Mouse (Mus musculus) lung, postnatal 10 days (tissue): ENCODE data around the gene Cyp26b1.
"Not testable (repeated sequence)": the region's sequence is repeated elsewhere in the genome, so short reads cannot be mapped to it uniquely, and the experiment has no call there.

Experiments used
- DNase-seq: peaks from one replicate; pipeline ENCODE4 v3.0.0; 2021

Gene Cyp26b1

DNA sequence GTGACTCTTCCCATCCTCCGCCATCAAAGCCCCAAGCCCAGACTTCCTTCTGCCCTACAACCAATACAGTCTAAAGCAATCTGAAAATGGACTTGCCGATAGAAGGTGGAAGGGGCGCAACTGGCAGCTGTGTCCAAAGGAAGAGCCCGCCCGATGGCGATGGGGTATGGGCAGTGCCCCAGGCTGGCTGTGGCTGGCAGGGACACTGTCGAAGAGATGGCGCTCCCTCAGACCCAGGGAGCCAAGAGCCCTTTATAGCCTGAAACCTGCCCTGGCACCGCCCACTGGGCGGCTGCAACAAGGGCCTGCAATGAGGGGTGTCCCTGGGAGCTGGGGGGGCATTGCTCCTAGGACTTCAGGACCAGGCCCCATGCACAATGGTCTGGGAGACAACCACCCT, at the start of gene Cyp26b1:
TSS of gene Cyp26b1 (minus strand) at position 216 of the 400 bp plus-strand sequence.
- no peak for DNase-seq

- DNase-seq, result no peak
These were observed 47.3 kb upstream of the Cyp26b1 start for GRCm38 (mm10) chr6:84641062-84641431.

- peak; percentile 68 for DNase-seq
These were observed 46.8 kb upstream of the Cyp26b1 start for GRCm38 (mm10) chr6:84640324-84641061.

DNA sequence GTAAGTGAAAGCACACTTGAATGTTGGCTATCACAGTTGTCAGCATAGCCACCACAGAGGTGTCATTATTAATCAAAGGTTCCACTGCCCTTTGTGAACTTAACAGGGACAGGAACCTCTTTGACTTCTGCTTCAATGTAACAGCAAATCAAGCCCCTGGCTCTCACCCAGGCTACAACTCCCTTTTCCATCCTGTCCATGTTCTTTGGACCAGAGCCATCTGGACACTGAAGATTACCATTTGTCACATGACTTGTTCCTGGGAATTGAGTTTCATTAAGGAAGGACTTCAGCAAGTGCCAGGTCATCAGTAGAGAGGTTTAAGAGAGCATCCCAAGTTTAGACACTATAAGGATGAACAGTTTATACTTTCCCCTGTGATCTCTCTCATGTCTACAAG, 44.5 kb upstream of the Cyp26b1 start:
- peak; percentile 81 for DNase-seq

DNA sequence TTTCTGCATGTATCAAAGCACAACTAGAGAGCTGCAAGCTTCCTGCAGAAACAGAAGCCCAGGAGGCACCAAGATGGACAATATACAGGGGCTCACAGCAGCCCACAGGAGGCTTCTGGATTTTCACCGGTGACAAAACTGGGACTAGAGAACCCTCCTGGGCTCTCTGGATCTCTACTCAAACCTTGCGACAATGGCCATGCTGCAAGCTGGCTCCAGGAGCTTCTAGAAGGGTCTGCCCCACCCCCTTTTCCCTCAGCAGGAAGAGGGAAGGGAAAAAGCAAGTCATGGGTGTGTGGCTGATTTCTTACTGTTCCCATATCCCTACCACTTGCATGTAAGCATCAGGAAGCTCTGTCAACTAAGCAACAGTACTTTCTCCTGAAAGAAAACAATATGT, 37.9 kb upstream of the Cyp26b1 start:
- DNase-seq, result peak; percentile 21

- DNase-seq, result peak; percentile 58
These were observed 36.6 kb upstream of the Cyp26b1 start for GRCm38 (mm10) chr6:84630276-84630675.

DNA sequence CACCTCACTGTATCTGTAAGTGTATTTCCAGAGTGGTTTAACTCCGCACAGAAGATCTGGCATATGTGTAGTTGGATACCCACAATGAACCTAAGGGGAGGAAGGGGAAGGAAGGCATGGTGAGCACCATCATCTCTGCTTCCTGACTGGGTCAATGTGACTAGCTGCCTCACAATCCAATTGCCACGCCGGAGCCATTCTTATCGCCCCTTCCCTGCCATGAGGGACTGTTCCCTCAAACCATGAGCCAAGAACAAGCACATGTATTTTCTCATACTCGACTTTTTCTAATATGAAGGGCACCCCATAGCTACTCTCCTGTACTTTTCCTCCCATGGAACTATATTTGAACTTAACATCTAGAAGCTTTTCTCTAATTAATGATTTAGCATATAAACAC, 35.1 kb upstream of the Cyp26b1 start:
- no peak for DNase-seq

DNA sequence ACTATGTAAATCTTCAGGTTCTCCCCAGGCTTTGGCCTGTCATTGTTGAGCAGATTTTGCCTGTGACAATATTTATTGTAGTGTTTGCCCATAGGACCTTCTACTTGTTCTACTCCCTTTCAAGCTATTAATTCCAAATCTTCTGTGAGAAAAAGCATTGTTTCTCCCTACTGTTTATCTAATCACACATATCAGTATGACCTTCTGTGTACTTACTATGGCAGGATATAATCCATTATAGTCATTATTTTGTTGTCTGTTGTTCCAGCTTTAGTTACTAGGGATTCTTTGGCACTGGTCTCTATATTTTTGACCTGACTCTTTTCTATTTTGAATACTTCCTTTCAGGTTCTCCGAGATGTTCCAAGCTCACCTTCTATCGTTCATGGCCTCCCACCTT, 32.7 kb upstream of the Cyp26b1 start:
- no peak for DNase-seq

DNA sequence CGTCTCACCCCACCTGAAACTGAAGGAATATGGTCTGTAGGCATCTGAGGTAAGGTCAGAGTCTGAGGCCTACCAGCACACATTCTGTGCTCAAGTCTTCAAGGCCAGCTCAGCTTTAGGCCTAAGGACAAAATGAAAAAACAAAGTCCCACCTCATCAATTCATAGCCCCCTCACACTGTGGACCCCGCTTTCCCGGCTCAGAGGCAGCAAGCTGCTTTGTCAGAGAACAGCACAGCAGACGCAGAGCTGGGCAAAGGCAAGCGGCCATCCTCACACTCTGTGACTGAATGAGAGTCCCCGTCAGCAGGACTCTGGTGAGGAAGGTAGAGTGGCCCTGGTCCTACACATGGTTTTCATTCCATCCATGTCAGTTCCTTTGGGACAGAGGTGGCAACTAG, 25.5 kb upstream of the Cyp26b1 start:
- DNase-seq, result no peak

GRCm38 (mm10) chr6:84617051-84617450, 23.3 kb upstream of the Cyp26b1 start:
- no peak for DNase-seq

- no peak for DNase-seq
These were observed 22.9 kb upstream of the Cyp26b1 start for GRCm38 (mm10) chr6:84616586-84616985.

DNA sequence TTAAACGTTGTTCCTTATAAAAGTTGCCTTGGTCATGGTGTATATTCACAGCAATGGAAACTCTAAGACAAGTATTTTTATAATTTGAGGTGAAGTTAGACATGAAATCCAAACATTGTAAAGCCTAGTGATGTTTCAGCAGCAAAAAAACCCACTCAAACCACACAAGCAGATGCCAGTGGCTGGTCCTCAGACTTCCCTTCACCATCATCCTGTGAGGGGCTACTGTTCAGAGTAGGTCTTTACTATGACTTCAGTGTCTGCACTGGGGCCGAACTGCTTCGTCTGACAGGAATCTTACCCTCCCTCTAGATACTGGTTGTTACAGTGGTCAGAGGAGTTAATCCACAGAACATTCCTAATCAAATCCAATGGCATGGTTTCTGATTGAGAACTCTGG, 19.9 kb upstream of the Cyp26b1 start:
- DNase-seq, result no peak

DNA sequence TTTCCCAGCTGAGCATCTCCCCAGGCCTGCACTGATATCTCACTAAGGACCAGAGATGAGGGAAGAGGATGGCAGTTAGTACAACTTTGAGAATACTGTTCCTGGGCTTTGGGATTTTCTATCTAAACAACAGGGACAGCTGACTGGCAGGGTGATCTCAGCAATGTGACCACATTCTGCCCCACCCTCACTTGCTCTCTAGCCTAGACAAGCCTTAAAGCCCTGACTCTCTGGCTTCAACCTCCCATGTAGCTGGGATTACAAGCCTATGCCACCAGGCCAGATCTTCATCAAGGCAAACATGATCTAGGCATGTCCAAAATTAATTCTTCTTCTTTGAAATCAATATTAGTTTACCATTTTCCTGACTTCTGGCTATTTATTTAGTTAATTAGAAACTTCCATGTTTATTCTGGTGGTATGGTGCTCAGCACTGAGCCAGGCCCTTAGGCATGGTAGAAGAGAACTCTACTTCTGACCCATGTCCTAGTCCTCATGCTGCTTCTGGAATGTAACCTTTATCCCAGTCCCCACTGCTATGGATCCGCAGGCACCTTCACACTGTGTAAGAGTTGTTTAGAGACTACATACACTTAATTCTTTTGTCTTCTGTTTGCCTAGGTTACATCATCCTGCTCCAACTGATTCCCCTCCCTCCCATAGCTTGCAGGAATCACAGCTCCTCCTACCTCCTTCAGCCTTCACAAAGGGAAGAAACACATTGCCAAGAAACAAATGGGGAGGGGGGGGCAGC, 7.6 kb upstream of the Cyp26b1 start:
- DNase-seq, result no peak

DNA sequence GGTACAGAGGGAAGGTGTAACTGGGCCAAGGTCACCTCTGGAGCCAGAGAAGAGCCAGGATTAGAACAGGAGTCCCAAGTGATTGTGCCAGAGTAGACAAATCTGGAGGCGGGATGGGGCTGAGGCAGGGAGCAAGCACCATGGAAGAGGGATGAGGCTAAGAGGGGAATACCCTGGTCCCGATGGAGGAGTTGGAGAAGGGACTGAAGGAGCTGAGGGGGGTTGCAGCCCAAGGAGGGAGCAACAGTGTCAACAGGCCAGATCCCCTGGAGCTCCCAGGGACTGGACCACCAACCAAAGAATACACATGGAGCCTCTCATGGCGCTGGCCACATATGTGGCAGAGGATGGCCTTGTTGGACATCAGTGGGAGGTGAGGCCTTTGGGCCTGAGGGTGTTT, 5.6 kb upstream of the Cyp26b1 start:
- not testable (repeated sequence) for DNase-seq

DNA sequence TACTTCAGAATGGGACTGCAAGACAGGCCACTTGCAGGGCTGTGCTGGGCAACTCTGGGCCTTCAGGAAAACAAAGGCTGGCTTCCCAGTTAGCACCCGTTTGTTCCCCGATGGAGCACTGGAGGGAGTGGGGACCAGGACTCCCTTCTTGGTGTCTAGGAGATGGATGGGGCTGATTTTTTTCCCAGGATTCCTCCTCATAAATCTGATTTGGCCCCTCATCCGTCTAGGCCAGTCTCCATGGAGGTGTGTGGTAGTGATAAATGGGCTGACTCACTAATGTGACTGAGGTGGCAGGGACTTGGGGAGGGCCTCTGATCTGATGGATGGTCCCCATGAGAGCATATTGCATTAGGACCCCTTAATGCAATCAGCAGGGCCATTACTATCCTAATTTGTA, 5.0 kb upstream of the Cyp26b1 start:
- DNase-seq, result no peak

DNA sequence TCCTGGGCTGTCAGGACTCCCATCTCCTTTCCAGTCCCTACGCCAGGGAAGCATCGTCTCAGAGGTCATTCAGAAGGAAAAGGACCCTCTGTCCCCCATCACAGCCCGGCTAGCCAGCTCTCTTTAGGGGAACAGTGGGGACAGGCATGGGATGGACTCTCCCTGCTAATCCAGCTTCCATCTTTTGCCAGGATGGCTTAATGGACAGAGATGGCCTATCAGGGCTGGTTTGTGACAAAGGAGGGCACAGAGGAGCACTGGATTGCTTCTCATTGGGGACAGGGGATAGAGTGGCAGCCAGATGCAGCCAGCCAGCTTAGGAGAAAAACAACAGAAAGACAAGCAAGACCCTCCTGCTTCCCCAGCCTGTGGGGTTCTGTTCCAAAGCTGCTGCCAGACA, 918 bp upstream of the Cyp26b1 start:
- no peak for DNase-seq

- no peak for DNase-seq
These were observed 2.6 kb downstream of the Cyp26b1 start for GRCm38 (mm10) chr6:84590961-84591745.

DNA sequence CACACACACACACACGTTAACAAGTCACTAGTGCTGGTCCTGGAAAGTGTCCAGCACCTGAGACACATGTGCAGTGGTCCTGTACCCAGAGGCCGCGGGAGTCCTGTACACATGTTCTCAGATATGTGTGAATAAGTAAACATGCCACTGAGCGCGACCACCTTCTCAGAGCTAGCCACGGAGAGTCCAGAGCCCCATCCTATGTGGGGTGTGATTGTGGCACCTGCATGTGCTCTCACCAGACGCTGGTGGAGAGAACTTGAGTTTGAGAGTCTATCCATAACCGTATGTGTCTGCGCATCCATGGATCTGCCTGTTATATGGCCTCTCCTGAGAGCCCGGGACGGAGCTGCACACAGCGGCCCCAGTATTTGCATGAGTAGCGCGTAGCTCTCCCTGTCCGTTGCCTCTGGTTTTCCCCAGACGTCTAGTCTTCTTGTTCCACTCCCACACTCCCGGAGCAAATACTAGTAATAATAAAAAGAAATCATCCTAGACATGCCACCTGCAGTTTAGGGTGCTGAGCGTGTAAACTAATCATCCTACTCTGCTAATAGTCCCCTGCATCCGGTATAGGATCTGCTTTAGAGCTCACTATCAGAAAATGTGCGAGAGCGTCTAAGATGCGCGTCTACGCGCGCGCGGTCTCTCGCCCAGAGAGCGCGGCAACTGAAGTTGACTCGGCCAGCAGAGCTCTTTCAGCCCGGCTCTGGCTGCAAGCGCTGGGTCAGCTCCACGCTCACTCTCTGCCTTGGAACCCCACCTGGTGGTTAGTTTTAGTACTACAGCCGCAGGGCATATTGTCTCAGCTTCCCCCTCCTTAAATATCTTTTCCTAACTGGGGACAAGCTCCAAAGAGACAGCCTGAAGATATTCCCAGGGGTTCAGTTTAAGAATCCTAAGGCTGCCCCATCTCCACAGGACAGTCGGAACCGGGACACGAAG, 3.7 kb downstream of the Cyp26b1 start:
- DNase-seq, result peak; percentile 93

DNA sequence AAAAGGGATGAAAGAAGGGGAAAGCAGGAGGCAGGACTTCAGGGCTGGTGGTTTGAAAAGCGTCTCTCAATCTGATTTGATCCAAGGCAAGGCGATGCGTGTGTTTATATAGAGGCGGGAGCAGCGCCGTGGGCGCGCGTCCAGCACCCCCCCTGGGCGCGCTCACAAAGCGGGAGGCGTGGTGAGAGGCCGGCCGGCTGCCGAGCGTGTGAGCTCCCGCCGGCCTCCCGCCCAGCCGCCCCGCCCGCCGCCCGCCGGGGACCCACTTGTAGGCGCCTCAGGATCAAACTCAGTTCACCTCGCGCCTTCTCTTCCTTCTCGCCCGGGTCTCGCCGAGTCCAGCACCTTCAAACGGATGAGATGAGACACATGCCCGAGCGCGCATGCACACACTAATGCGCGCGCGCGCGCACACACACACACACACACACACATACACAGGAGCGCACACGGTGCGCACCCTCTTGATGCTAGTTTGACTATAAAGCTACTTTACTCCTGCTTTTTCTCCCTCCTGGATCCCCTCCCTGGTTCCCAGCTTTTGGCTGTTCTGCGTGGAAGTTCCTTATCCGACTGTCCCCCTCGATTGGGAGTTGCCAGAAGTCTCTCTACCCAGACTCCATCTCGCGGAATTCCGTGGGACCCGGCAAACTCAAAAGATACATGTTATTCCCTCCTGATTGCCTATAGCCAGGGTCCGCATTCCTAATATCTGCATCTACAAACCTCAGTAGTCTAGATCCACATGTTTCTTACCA, 4.6 kb downstream of the Cyp26b1 start:
- peak; percentile 72 for DNase-seq

GRCm38 (mm10) chr6:84588221-84588894, 5.3 kb downstream of the Cyp26b1 start:
- peak; percentile 32 for DNase-seq

- DNase-seq, result peak; percentile 75
These were observed 6.1 kb downstream of the Cyp26b1 start for GRCm38 (mm10) chr6:84587471-84588101.
